ENCODE assay signal across 28 mouse cellular contexts in the genomic region with DNA sequence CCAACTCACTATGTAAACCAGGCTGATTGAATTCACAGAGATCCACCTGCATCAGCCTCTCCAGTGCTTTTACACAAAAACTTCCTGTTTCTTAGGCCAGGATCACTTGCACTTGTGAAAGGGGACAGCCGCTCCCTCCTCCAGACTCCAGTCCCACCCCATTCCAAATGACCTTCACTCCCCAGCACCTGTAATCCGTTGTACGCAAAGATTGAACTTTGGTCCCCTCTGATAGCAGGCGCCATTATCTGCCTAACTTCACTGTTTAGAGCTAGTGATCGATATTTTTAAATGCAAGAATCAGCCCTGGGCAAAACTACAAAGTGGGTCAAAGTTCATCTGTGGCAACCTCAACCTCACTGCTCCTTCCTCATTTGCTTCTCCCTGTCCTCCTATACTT. TPM values are rescaled to one million over a fixed set of nuclear protein-coding genes. Genes with fewer than 3 reads are reported as not detected.
DNase-seq lines count a peak whose midpoint lies in the region; ATAC-seq and TF ChIP-seq lines count a peak whose summit lies in the region.
"Had no signal": no experiment of that assay in that cellular context is flagged by ENCODE, and none has a peak within 500 bp of the region (broad histone marks: within the 10 kb centered on the region; RNA-seq: fewer than 3 reads in every experiment).

No protein-coding gene starts in this region.

- peak overlapping the region; percentile 36; the same call in 1 of the 2 replicates for H3K27ac ChIP-seq in liver, embryonic 11.5 days (ENCODE audit: low read depth, low read length)
- 0 out of 2 replicates have a peak overlapping the region, but pooled peaks have one; percentile 35 for H3K27ac ChIP-seq in intestine, postnatal 0 days (ENCODE audit: low read depth, low read length)
- H3K27ac ChIP-seq in midbrain, postnatal 0 days (ENCODE audit: low read depth, low read length): no peak overlapping the region
- H3K27ac ChIP-seq: hindbrain, embryonic 10.5 days; hindbrain, postnatal 0 days; limb, embryonic 13.5 days; neural tube, embryonic 15.5 days had no signal

- H3K4me1 ChIP-seq in liver, embryonic 11.5 days (replicated peaks; ENCODE audit: control insufficient read depth, insufficient read depth, low read length): peaks cover 8% of the 10 kb centered on the region
- no peaks in the 10 kb centered on the region; the same call in none of the 2 replicates for H3K4me1 ChIP-seq in intestine, postnatal 0 days (replicated peaks; ENCODE audit: control insufficient read depth, insufficient read depth, low read length)
- no peaks in the 10 kb centered on the region for H3K4me1 ChIP-seq in midbrain, postnatal 0 days (ENCODE audit: insufficient read depth, low read length)

- no peaks in the 10 kb centered on the region for H3K36me3 ChIP-seq in liver, embryonic 11.5 days (ENCODE audit: control insufficient read depth, insufficient read depth, low read length)
- H3K36me3 ChIP-seq in intestine, postnatal 0 days (ENCODE audit: control insufficient read depth, insufficient read depth): no peaks in the 10 kb centered on the region
- H3K36me3 ChIP-seq in midbrain, postnatal 0 days (ENCODE audit: insufficient read depth, low read length): no peaks in the 10 kb centered on the region
- H3K36me3 ChIP-seq: hindbrain, embryonic 10.5 days; limb, embryonic 13.5 days; neural tube, embryonic 15.5 days had no signal

- 58% methylated on average over 5 of the region's 5 CpGs for WGBS in liver, embryonic 11.5 days
- 33% methylated on average over 5 of the region's 5 CpGs for WGBS in intestine, postnatal 0 days
- 79% methylated on average over 5 of the region's 5 CpGs for WGBS in midbrain, postnatal 0 days

- H3K27me3 ChIP-seq in liver, embryonic 11.5 days (replicated peaks; ENCODE audit: control insufficient read depth, insufficient read depth, low read length): no peaks in the 10 kb centered on the region
- no peaks in the 10 kb centered on the region for H3K27me3 ChIP-seq in intestine, postnatal 0 days (replicated peaks; ENCODE audit: control insufficient read depth, insufficient read depth, low read length)
- no peaks in the 10 kb centered on the region for H3K27me3 ChIP-seq in midbrain, postnatal 0 days (ENCODE audit: insufficient read depth, low read length)
- H3K27me3 ChIP-seq: limb, embryonic 13.5 days; neural tube, embryonic 15.5 days had no signal

- no peaks in the 10 kb centered on the region for H3K9me3 ChIP-seq in liver, embryonic 11.5 days (ENCODE audit: control insufficient read depth, low read length)
- no peaks in the 10 kb centered on the region for H3K9me3 ChIP-seq in intestine, postnatal 0 days (ENCODE audit: control insufficient read depth)
- H3K9me3 ChIP-seq in midbrain, postnatal 0 days (ENCODE audit: low read length): no peaks in the 10 kb centered on the region
- H3K9me3 ChIP-seq: hindbrain, embryonic 10.5 days; limb, embryonic 13.5 days; neural tube, embryonic 15.5 days had no signal

- no peak overlapping the region for H3K4me2 ChIP-seq in liver, embryonic 11.5 days
- H3K4me2 ChIP-seq in intestine, postnatal 0 days (replicated peaks; ENCODE audit: low read depth): no peak overlapping the region
- H3K4me2 ChIP-seq in midbrain, postnatal 0 days (ENCODE audit: low read depth, low read length, poor library complexity, severe bottlenecking): no peak overlapping the region
- H3K4me2 ChIP-seq: heart, embryonic 11.5 days; limb, embryonic 13.5 days; midbrain, embryonic 11.5 days; neural tube, embryonic 15.5 days had no signal

- H3K9ac ChIP-seq in liver, embryonic 11.5 days (ENCODE audit: low read depth, low read length): no peak overlapping the region
- no peak overlapping the region for H3K9ac ChIP-seq in intestine, postnatal 0 days (ENCODE audit: low read depth, low read length)
- H3K9ac ChIP-seq in midbrain, postnatal 0 days (replicated peaks; ENCODE audit: low read length, poor library complexity, severe bottlenecking): no peak overlapping the region
- H3K9ac ChIP-seq: limb, embryonic 13.5 days; neural tube, embryonic 15.5 days had no signal

- no peak for DNase-seq in liver, embryonic 11.5 days (ENCODE audit: low spot score)
- DNase-seq in liver: no peak
- DNase-seq in midbrain, postnatal 0 days (ENCODE audit: low spot score): no peak
- DNase-seq in cerebellum, postnatal 25 days: no peak
- DNase-seq in left cerebral cortex, postnatal 25 days (ENCODE audit: low spot score in 2 of 2): no peak
- DNase-seq: adrenal gland, postnatal 14 days; B cell, adult 2 months; cerebellum, adult 8-10 months; heart, postnatal 10 days; kidney, adult 18-20 months; kidney, postnatal 4 days; right cerebral cortex, postnatal 14 days; spleen, adult 18-20 months; thymus, adult 18-20 months; thymus, postnatal 4 days had no signal

- H3K4me3 ChIP-seq in liver, embryonic 11.5 days (ENCODE audit: low read depth, low read length): no peak overlapping the region
- H3K4me3 ChIP-seq in intestine, postnatal 0 days (ENCODE audit: low read depth, low read length): no peak overlapping the region
- H3K4me3 ChIP-seq in midbrain, postnatal 0 days (ENCODE audit: low read depth, low read length): no peak overlapping the region
- H3K4me3 ChIP-seq: hindbrain, embryonic 10.5 days; limb, embryonic 13.5 days; neural tube, embryonic 15.5 days had no signal

- intact Hi-C loops in left cerebral cortex, postnatal 25 days (cut with DNase I): no loop called here

- no peak for ATAC-seq in liver, embryonic 11.5 days (replicated peaks; ENCODE audit: low FRiP score)
- peak; percentile 88 for ATAC-seq in intestine, postnatal 0 days
- ATAC-seq in megakaryocyte, adult 5-6 weeks (ENCODE audit: poor library complexity, severe bottlenecking): 0 out of 2 replicates have a peak, but pooled peaks have one; percentile 26
- no peak for ATAC-seq in midbrain, postnatal 0 days (ENCODE audit: low FRiP score)
- ATAC-seq: forebrain, embryonic 14.5 days; hindbrain, postnatal 0 days had no signal

- TF ChIP-seq CTCF in intestine, postnatal 0 days (IDR thresholded peaks at IDR 0.05; ENCODE audit: low read depth): no peak
- no peak for TF ChIP-seq CTCF in midbrain, postnatal 0 days (IDR thresholded peaks at IDR 0.05)

RNA-seq across cellular contexts. Expression of a gene that starts 8.5 kb away (rescaled TPM):
- 29.3 and 31.4 TPM in 2 replicates for polyA plus RNA-seq in liver, embryonic 11.5 days (2014; fragmentation: Nextera tagmentation; extraction: Ambion mirVana)
- polyA plus RNA-seq in intestine, postnatal 0 days (2015; fragmentation: Nextera tagmentation; extraction: Ambion mirVana): 15.9 and 16.7 TPM in 2 replicates
- total RNA-seq in megakaryocyte, adult 5-6 weeks (2015): 25.2 and 29.1 TPM in 2 replicates
- total RNA-seq in megakaryocyte, adult 5-6 weeks (2017): 37.6 and 47.1 TPM in 2 replicates
- total RNA-seq in midbrain, postnatal 0 days (2014; rRNA removed): 21.7 and 25.7 TPM in 2 replicates
- polyA plus RNA-seq in midbrain, postnatal 0 days (2015; fragmentation: Nextera tagmentation; extraction: Ambion mirVana): 8.9 and 9.2 TPM in 2 replicates
- total RNA-seq in left cerebral cortex, postnatal 25 days (2021): 10 to 100 TPM; 39.8 to 41.1 TPM

RNA-seq across cellular contexts. Expression of a gene that starts 14.7 kb away (rescaled TPM):
- 16.0 and 18.0 TPM in 2 replicates for polyA plus RNA-seq in liver, embryonic 11.5 days (2014; fragmentation: Nextera tagmentation; extraction: Ambion mirVana)
- 106 and 109 TPM in 2 replicates for polyA plus RNA-seq in intestine, postnatal 0 days (2015; fragmentation: Nextera tagmentation; extraction: Ambion mirVana)
- total RNA-seq in megakaryocyte, adult 5-6 weeks (2015): not detected in 2 replicates
- not detected in 2 replicates for total RNA-seq in megakaryocyte, adult 5-6 weeks (2017)
- not detected in 2 replicates for total RNA-seq in midbrain, postnatal 0 days (2014; rRNA removed)
- not detected in 2 replicates for polyA plus RNA-seq in midbrain, postnatal 0 days (2015; fragmentation: Nextera tagmentation; extraction: Ambion mirVana)
- under 1 TPM; 0.60 to 0.94 TPM for total RNA-seq in left cerebral cortex, postnatal 25 days (2021)
- total RNA-seq: CH12.LX; gastrocnemius, adult 8-10 months; hindbrain, postnatal 0 days had no signal
- polyA plus RNA-seq: forebrain, embryonic 14.5 days; hindbrain, embryonic 10.5 days; midbrain, embryonic 11.5 days; neural tube, embryonic 15.5 days had no signal

RNA-seq across cellular contexts. Expression of a gene that starts 46.4 kb away (rescaled TPM):
- 2.7 TPM in 1 of 2 replicates, not detected in the other for polyA plus RNA-seq in liver, embryonic 11.5 days (2014; fragmentation: Nextera tagmentation; extraction: Ambion mirVana)
- not detected in 2 replicates for polyA plus RNA-seq in intestine, postnatal 0 days (2015; fragmentation: Nextera tagmentation; extraction: Ambion mirVana)
- total RNA-seq in megakaryocyte, adult 5-6 weeks (2015): 26.8 and 33.7 TPM in 2 replicates
- 9.5 and 16.2 TPM in 2 replicates for total RNA-seq in megakaryocyte, adult 5-6 weeks (2017)
- 2.7 and 12.7 TPM in 2 replicates for total RNA-seq in midbrain, postnatal 0 days (2014; rRNA removed)
- not detected in 2 replicates for polyA plus RNA-seq in midbrain, postnatal 0 days (2015; fragmentation: Nextera tagmentation; extraction: Ambion mirVana)
- 1 to 10 TPM in 1 of 2 experiments, under 1 TPM in 1; 0.30 to 2.4 TPM for total RNA-seq in left cerebral cortex, postnatal 25 days (2021)
- total RNA-seq: left cerebral cortex, postnatal 14 days had no signal
- polyA plus RNA-seq: hindbrain, postnatal 0 days; lung, embryonic 16.5 days; neural tube, embryonic 15.5 days had no signal

RNA-seq across cellular contexts. Expression of a gene that starts 59.0 kb away (rescaled TPM):
- 4.0 and 4.2 TPM in 2 replicates for polyA plus RNA-seq in liver, embryonic 11.5 days (2014; fragmentation: Nextera tagmentation; extraction: Ambion mirVana)
- polyA plus RNA-seq in intestine, postnatal 0 days (2015; fragmentation: Nextera tagmentation; extraction: Ambion mirVana): 3.3 and 3.9 TPM in 2 replicates
- 4.2 and 5.0 TPM in 2 replicates for total RNA-seq in megakaryocyte, adult 5-6 weeks (2015)
- 5.6 and 6.1 TPM in 2 replicates for total RNA-seq in megakaryocyte, adult 5-6 weeks (2017)
- 18.2 and 20.5 TPM in 2 replicates for total RNA-seq in midbrain, postnatal 0 days (2014; rRNA removed)
- polyA plus RNA-seq in midbrain, postnatal 0 days (2015; fragmentation: Nextera tagmentation; extraction: Ambion mirVana): 7.0 and 7.2 TPM in 2 replicates
- 10 to 100 TPM; 38.0 to 40.3 TPM for total RNA-seq in left cerebral cortex, postnatal 25 days (2021)

Comparison
In these comparisons a context has a peak if more than half of its experiments do, and no peak if none do; other contexts are left out.
1. ATAC-seq: peak in intestine, postnatal 0 days (single experiment) and megakaryocyte, adult 5-6 weeks (single experiment); none in liver, embryonic 11.5 days (single experiment) and midbrain, postnatal 0 days (single experiment).